Mouse (Mus musculus): ENCODE data around the gene Eya2.
"Not testable (repeated sequence)": the region's sequence is repeated elsewhere in the genome, so short reads cannot be mapped to it uniquely, and the experiment has no call there.

The Eya2 gene

DNA sequence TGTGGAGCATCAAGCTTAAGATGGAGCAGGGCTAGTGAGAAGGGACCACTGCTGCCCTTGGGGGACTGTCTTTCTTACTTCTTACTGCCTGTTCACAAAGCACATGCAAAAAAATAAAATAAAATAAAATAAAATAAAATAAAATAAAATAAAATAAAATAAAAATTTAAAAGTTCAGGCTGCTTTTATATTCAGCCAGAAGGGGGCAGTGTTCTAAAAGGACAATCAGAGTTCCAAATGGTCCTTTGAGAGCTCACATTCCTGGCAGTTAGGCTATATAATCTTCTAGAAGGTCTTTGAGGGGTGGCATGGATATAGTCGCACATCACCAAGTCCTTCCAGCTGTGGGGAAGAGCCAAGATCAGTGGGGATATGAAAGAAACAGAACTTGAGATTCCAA is 191.6 kb downstream of the Eya2 start:
- DNase-seq: no peak

DNA sequence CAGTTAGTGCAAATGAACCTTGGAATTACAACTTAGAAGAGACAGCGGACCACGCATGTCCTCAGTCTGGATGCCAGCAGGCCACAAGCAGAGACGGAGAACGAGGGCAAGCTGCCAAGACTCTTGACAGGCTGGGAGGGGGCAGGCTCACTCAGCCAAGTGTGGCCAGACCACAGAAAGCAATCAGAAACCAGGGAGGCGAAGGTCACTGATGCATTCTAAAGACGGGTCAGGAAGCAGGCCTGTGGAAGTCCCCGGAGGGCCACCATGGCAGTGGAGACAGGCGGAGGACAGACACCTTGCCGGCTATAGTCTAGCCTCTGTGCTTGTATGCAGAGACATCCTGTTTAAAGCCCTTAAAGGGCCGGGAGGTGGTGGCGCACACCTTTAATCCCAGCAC is 193.2 kb downstream of the Eya2 start:
- peak; percentile 92 for DNase-seq

DNA sequence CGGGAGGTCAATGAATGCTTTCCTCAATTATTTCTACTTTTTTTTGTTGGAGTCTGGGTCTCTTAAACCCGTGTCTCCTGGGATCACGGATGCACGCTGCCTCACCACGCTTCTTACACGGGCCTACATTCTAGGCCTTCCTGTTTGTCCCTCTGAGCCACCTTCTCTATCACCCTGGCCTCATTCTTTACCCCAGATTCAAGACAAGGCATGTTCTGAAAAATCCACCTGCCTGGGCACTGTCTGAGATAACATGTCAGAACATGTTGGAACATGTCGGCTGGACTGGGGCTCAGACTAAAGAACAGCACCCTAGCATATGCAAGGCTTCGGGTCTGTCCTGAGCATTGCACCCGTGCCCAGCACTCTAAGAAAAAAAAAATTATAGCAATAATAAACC is 194.0 kb downstream of the Eya2 start:
- DNase-seq: no peak

DNA sequence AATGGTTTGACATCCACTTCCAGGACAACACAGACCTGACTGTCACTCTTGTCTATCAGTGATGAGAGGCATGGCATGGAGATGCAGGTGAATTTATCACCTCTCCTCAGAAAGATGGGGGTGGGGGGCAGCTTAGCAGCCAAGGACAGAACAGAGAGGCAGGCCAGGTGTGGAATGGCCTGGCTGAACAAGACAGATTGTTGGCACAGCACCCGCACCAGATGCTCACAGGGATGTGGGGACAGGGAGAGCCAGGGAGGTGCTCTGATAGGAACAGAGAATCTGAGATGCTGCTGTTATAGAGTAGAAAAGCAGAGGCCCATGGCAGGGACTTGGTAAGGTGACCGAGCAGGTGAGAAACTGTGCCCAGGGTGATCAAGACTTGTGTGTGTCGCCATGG is 194.8 kb downstream of the Eya2 start:
- no peak for DNase-seq

DNA sequence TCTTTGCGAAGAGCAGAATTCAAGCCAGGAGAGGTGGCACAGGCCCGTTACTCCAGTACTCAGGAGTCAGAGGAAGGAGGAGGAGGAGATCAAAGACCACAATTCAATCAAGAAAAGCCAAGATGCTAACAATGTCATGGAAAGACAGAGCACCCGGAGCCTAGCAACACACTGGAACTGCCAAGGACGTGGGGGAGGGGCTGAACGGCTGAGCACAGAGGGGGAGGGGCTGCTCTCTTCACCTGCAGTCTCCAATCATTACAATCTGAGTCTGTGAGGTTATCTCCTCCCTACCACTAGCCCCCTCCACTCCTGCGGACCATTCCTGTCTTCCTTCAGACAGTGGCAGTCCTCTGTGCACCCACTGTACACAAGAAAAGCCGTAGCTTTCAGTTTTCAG is 196.2 kb downstream of the Eya2 start:
- no peak for DNase-seq

GRCm38 (mm10) chr2:165791657-165792056 is 196.8 kb downstream of the Eya2 start:
- peak; percentile 69 for DNase-seq

- DNase-seq: no peak
Observed at GRCm38 (mm10) chr2:165792431-165793282, 197.8 kb downstream of the Eya2 start.

- no peak for DNase-seq
Observed at GRCm38 (mm10) chr2:165793283-165793638, 198.4 kb downstream of the Eya2 start.

DNA sequence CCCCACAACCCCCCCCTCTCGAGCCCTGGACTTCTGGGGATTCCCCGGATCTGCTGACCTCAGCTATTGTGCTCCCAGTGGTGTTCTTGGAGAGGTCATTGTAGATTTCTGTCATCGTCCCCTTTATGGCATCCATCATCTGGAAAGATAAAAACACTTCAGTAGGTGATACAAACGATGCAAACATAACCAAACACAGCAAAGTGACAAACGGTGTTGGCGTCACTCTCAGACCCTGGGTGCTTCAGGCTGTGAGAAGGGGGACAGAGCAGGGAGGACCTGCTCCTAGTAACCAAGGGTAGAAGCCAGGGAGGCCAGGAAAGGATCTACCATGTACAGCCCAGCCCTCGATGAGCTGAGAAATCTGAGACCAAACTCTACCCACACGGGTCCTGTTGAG is 203.0 kb downstream of the Eya2 start:
- no peak for DNase-seq

DNA sequence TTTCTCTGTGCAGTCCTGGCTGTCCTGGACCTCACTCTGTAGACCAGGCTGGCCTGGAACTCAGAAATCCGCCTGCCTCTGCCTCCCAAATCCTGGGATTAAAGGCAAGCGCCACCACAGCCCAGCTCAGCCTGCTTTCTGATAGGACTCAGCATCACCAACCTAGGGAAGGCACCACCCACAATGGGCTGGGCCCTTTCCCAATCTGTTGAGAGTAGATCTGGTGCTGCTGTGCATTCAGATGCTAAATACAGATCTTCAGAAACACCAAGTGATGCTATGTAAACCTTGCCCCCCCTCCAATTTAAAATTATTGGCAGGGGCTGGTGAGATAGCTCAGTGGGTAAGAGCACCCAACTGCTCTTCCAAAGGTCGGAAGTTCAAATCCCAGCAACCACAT is 205.3 kb downstream of the Eya2 start:
- DNase-seq: not testable (repeated sequence)

DNA sequence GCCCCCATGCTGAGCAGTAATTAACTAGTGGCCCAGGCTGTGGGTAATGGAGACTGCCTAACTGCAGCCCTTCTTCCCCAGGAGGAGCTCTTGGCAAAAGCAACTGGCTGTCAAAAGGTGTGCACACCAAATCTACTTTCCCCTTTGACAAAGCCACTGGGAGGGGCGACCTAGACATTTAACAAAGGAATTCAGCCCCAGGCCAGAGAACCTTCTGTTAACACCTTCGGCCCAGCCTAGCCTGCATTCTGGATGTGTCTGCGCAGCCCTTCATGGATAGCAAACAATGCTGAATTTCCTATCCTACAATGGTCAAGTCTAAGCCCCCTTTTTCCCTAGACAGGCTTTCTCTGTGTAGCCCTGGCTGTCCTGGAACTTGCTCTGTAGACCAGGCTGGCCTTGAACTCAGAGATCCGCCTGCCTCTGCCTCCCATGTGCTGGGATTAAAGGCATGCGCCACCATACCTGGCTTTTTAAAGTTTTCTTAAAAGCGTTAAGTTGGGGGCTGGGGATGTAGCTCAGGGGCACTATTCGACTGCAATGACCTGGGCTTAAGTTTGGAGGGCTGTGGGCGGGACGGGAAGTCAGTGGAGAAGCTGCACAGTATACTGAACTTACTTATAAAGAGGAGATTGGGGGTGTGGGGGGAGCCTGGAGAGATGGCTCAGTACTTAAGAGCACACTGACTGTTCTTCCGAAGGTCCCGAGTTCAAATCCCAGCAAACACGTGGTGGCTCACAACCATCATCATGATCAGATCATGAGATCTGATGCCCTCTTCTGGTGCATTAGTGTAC is 213.5 kb downstream of the Eya2 start:
- no peak for DNase-seq

DNA sequence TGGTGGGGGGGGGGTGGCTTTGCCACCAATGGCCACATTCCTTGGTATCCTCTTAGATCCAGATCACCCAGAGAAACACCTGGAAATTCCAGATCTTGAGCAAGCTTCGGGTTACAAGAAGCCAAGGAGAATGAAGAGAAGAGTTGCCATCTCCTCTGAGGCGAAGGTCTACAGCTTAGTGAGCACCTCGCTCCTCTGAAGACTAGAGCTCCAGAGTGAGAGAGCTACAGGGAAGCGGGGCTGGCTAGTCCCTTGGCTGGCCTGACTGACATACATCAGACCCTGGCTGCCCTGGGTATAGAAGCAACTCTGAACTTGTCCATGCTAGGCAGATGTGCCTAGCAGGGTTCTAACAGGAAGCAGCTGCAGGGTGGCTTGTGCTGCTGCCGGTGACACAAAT is 214.3 kb downstream of the Eya2 start:
- DNase-seq: no peak

GRCm38 (mm10) chr2:165809901-165810477 is 215.2 kb downstream of the Eya2 start:
- no peak for DNase-seq

- peak; percentile 82 for DNase-seq
Observed at GRCm38 (mm10) chr2:165811536-165811935, 216.7 kb downstream of the Eya2 start.

- DNase-seq: no peak
Observed at GRCm38 (mm10) chr2:165812889-165813288, 218.1 kb downstream of the Eya2 start.

DNA sequence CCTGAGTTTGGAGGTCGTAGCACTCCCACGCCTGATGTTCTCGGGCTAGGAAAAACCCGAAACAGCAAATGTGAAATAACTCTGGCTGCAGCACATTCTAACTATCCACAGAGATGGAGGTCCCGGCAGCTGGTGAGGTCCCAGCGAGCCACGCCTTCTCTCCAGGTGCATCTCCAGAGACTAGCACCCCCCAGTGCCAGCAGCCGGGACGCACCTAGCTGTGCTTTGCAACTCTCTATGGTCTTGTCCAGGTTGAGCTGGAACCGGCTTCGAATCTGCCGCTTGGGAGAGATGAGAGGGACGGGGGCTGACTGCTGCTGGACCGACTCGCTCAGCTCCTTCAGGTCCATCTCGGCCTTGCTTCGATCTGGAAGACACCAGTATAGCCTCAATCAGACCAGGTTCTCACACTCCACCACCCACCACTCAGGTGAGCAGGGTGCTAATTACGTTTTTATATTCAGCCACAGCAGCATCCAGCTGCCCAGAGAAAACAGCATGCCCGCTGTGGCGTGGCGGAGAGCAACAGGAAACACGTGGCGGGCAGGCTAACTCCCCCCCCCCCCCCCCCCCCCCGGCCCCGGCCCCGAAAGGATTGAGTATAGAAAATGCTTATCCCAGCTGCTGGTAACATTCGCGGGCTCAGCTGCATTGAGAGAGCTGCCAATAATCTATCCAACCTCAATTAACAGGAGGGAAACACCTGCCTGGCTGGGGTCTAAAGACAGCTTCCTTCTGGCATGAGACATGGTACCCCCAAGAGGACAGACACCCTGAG is 220.5 kb downstream of the Eya2 start:
- DNase-seq: no peak

DNA sequence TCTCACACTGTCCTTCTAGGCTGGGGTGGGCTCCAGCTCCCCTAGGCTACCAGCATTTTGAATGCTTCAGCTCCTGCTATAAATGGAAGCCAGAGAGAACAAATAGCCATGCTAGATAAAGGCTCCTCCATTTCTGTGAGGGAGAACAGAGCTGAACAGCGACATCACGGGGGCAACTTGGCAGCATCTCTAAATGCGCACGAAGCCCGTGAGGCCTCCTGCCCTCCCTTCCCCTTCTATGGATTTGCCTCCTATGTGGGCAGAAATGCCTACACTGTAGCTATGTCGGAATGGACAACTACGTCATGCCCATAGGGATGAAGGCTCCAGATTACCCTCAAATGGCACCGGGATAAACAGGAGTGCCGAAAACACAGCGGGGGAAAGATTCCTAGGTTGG is 222.6 kb downstream of the Eya2 start:
- DNase-seq: no peak

- DNase-seq: no peak
Observed at GRCm38 (mm10) chr2:165818570-165818969, 223.7 kb downstream of the Eya2 start.

DNA sequence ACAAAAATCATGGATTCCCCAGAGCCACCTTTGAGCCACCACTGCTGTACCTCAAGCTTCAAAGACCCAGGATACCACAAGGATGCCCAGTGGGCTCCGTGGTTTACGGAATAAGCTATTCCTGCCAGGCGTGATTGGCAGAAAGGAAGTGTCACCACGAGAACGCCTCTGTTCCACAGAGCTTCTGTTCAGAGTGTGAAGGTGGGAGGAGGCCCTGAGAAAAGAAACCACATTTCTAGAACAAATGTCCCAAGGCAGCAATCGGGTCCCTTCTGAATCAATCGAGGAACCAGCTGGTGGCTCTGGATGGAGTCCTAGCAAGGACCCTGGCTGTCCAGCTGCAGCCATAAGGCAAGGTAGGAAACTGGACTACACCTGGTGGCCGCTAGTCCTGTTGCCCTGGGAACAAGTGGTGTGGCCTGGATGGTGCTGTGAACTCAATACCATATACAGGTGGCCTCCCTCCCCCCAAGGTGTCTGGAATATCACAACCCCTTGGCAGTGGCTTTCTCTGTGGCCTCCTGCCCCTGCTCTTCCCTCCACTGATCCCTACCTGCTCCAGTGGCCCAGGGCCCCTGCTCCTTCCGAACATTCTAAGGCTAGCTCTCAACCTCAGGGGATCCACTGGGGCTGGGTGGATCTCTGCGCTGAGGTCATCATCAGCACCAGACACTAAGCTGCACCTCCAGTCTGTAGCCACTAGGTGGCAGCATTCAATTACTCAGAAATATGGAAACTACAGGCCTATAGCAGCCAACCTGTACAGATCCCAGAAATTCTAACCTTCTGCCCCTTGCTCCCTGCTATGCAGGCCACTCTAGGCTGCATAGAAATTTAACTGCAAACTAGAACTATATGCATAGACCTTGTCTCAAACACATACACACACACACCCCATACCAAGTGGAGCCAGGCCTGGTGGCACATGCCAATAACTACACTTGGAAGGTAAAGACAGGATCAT is 224.4 kb downstream of the Eya2 start:
- peak; percentile 79 for DNase-seq

GRCm38 (mm10) chr2:165820073-165820472 is 225.2 kb downstream of the Eya2 start:
- no peak for DNase-seq

DNA sequence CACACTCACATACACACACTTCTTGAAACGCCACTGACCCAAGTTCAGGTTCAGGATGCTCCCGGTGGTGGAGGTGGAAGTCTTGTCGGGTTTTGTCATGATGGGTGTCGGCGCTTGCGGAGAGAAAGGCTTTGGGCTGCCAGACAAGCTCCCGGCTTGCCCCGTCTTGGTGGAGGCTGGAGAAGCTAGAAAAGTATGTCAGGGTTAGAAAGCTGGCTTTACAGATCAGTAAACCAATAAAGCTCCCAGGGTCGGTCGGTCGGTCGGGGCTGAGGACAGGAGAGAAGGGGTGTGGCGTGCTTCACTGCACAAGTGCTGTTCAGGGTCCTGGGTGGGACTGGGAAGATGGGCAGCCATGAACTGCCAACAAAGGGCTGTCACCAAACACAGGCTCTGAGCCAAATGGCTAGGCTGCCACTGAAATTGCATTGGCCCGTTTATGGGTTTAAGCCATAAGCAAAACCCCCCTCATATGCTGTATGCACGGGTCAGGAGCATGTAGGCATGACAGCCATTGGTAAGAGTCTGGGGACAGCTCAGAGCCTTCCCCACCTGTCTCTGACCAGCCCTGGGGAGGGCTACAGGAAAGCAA is 225.8 kb downstream of the Eya2 start:
- no peak for DNase-seq
